Mouse (Mus musculus) G1E (cell line): ENCODE measurements at regions not wholly inside any gene's neighbourhood (a gene's known extent, or its start where the extent isn't known, plus 50 kb on each side); places are given as distances from the start of the nearest gene placed in this dataset.

Experiments
- CTCF ChIP-seq: IDR thresholded peaks from 2 replicates; pipeline ENCODE4 v1.5.1; 2012; ENCODE audit warnings: low read depth, low read length, inconsistent platforms, mixed read lengths
- GATA1 ChIP-seq: IDR thresholded peaks from 2 replicates; pipeline ENCODE4 v1.6.1; 2012; ENCODE audit warnings: borderline replicate concordance, low read length, inconsistent platforms, mixed read lengths
- POLR2AphosphoS5 ChIP-seq: IDR thresholded peaks from 2 replicates; pipeline ENCODE4 v1.6.1; 2012; ENCODE audit warnings: low read depth, low read length, inconsistent platforms; ENCODE audit not compliant: insufficient replicate concordance
- TAL1 ChIP-seq: conservative IDR thresholded peaks from 2 replicates; pipeline ENCODE4 v1.6.1; 2012; ENCODE audit warnings: low read depth, low read length, inconsistent platforms, mixed read lengths

GRCm38 (mm10) chr13:44126198-44126597 is 341.6 kb downstream of the Cd83 start:
- TF ChIP-seq CTCF (no peak), POLR2AphosphoS5 (no peak), TAL1 (no peak), GATA1 (no peak)
